24 mouse cellular contexts compared by ENCODE assay signal in genomic region chr3:111386745-111387144, GRCm38 (mm10).
A peak's percentile ranks its signal among the peaks of the same experiment; 100 is the strongest.
DNase-seq lines count a peak whose midpoint lies in the region; ATAC-seq and TF ChIP-seq lines count a peak whose summit lies in the region.
"Had no signal": no experiment of that assay in that cellular context is flagged by ENCODE, and none has a peak within 500 bp of the region (broad histone marks: within the 10 kb centered on the region; RNA-seq: fewer than 3 reads in every experiment).

No protein-coding gene starts in this region.

- no peak for TF ChIP-seq CTCF in forebrain, postnatal 0 days (IDR thresholded peaks at IDR 0.05; ENCODE audit: low read depth)

- H3K27ac ChIP-seq in forebrain, embryonic 13.5 days = no peak overlapping the region
- no peak overlapping the region for H3K27ac ChIP-seq in forebrain, embryonic 12.5 days
- H3K27ac ChIP-seq in forebrain, embryonic 15.5 days (replicated peaks) = no peak overlapping the region
- no peak overlapping the region for H3K27ac ChIP-seq in forebrain, embryonic 10.5 days
- H3K27ac ChIP-seq in forebrain, postnatal 0 days (ENCODE audit: low read depth, low read length) = no peak overlapping the region
- H3K27ac ChIP-seq: embryonic facial prominence, embryonic 13.5 days; embryonic facial prominence, embryonic 15.5 days had no signal

- no peak for DNase-seq in forebrain, embryonic 10.5 days (ENCODE audit: extremely low spot score, low spot score)
- DNase-seq in forebrain, postnatal 0 days = peak; percentile 6
- no peak for DNase-seq in urinary bladder, postnatal 25 days (ENCODE audit: low spot score)
- DNase-seq: adrenal gland, adult 8-10 months; adrenal gland, postnatal 14 days; adrenal gland, postnatal 36 days; B cell, adult 2 months; cerebellum, adult 11 months; cerebellum, adult 18-20 months; cerebellum, adult 8-10 months; cerebellum, adult 9-11 months; cerebellum, postnatal 36 days; embryo, embryonic 11 days had no signal

- no peak overlapping the region for H3K4me3 ChIP-seq in forebrain, embryonic 13.5 days
- H3K4me3 ChIP-seq in forebrain, embryonic 12.5 days (replicated peaks) = no peak overlapping the region
- no peak overlapping the region for H3K4me3 ChIP-seq in forebrain, embryonic 15.5 days
- no peak overlapping the region for H3K4me3 ChIP-seq in forebrain, embryonic 10.5 days
- no peak overlapping the region for H3K4me3 ChIP-seq in forebrain, postnatal 0 days (ENCODE audit: low read depth, low read length)
- H3K4me3 ChIP-seq: embryonic facial prominence, embryonic 13.5 days; embryonic facial prominence, embryonic 15.5 days; erythroblast, embryonic 14.5 days had no signal

- no peaks in the 10 kb centered on the region for H3K36me3 ChIP-seq in forebrain, embryonic 13.5 days (ENCODE audit: poor library complexity, severe bottlenecking)
- no peaks in the 10 kb centered on the region for H3K36me3 ChIP-seq in forebrain, embryonic 12.5 days (replicated peaks)
- H3K36me3 ChIP-seq in forebrain, embryonic 15.5 days = no peaks in the 10 kb centered on the region
- H3K36me3 ChIP-seq in forebrain, embryonic 10.5 days (replicated peaks) = no peaks in the 10 kb centered on the region
- H3K36me3 ChIP-seq in forebrain, postnatal 0 days (ENCODE audit: insufficient read depth) = no peaks in the 10 kb centered on the region
- H3K36me3 ChIP-seq: embryonic facial prominence, embryonic 13.5 days; embryonic facial prominence, embryonic 15.5 days; G1E had no signal

- no peak overlapping the region for H3K9ac ChIP-seq in forebrain, embryonic 13.5 days
- H3K9ac ChIP-seq in forebrain, embryonic 12.5 days = no peak overlapping the region
- no peak overlapping the region for H3K9ac ChIP-seq in forebrain, embryonic 15.5 days (replicated peaks)
- H3K9ac ChIP-seq in forebrain, postnatal 0 days = no peak overlapping the region
- H3K9ac ChIP-seq: embryonic facial prominence, embryonic 13.5 days; embryonic facial prominence, embryonic 15.5 days had no signal

- ATAC-seq in forebrain, embryonic 13.5 days = peak; percentile 65; the same call in 1 of the 2 replicates
- no peak for ATAC-seq in forebrain, embryonic 12.5 days (ENCODE audit: low FRiP score)
- peak; percentile 80; the same call in 1 of the 2 replicates for ATAC-seq in forebrain, embryonic 15.5 days (replicated peaks)
- peak; percentile 42; the same call in 1 of the 2 replicates for ATAC-seq in forebrain, postnatal 0 days
- ATAC-seq: activated CD4-positive, CD25-positive, alpha-beta regulatory T cell, adult 4 months; CD4-positive, CD25-positive, alpha-beta regulatory T cell, adult 4 months; Patski had no signal

- H3K9me3 ChIP-seq in forebrain, embryonic 13.5 days (replicated peaks) = no peaks in the 10 kb centered on the region
- no peaks in the 10 kb centered on the region for H3K9me3 ChIP-seq in forebrain, embryonic 12.5 days
- no peaks in the 10 kb centered on the region for H3K9me3 ChIP-seq in forebrain, embryonic 15.5 days
- H3K9me3 ChIP-seq in forebrain, embryonic 10.5 days = no peaks in the 10 kb centered on the region
- no peaks in the 10 kb centered on the region for H3K9me3 ChIP-seq in forebrain, postnatal 0 days (ENCODE audit: low read length)
- H3K9me3 ChIP-seq: embryonic facial prominence, embryonic 13.5 days; embryonic facial prominence, embryonic 15.5 days had no signal

- no peaks in the 10 kb centered on the region for H3K27me3 ChIP-seq in forebrain, embryonic 13.5 days
- no peaks in the 10 kb centered on the region for H3K27me3 ChIP-seq in forebrain, embryonic 12.5 days
- H3K27me3 ChIP-seq in forebrain, embryonic 15.5 days = no peaks in the 10 kb centered on the region
- H3K27me3 ChIP-seq in forebrain, embryonic 10.5 days (ENCODE audit: poor library complexity, severe bottlenecking) = no peaks in the 10 kb centered on the region
- H3K27me3 ChIP-seq in forebrain, postnatal 0 days (ENCODE audit: insufficient read depth, low read length) = no peaks in the 10 kb centered on the region
- H3K27me3 ChIP-seq: CH12.LX; embryonic facial prominence, embryonic 13.5 days; embryonic facial prominence, embryonic 15.5 days had no signal

- H3K4me1 ChIP-seq in forebrain, embryonic 13.5 days = no peaks in the 10 kb centered on the region
- H3K4me1 ChIP-seq in forebrain, embryonic 12.5 days = no peaks in the 10 kb centered on the region
- no peaks in the 10 kb centered on the region for H3K4me1 ChIP-seq in forebrain, embryonic 15.5 days
- no peaks in the 10 kb centered on the region for H3K4me1 ChIP-seq in forebrain, embryonic 10.5 days
- no peaks in the 10 kb centered on the region for H3K4me1 ChIP-seq in forebrain, postnatal 0 days (ENCODE audit: insufficient read depth)
- H3K4me1 ChIP-seq: embryonic facial prominence, embryonic 13.5 days; embryonic facial prominence, embryonic 15.5 days had no signal

- H3K4me2 ChIP-seq in forebrain, embryonic 13.5 days = no peak overlapping the region
- no peak overlapping the region for H3K4me2 ChIP-seq in forebrain, embryonic 12.5 days
- no peak overlapping the region for H3K4me2 ChIP-seq in forebrain, embryonic 15.5 days (replicated peaks)
- no peak overlapping the region for H3K4me2 ChIP-seq in forebrain, postnatal 0 days (ENCODE audit: low read depth)
- H3K4me2 ChIP-seq: embryonic facial prominence, embryonic 13.5 days; embryonic facial prominence, embryonic 15.5 days had no signal

- 85% methylated on average over 1 of the region's 1 CpGs for WGBS in forebrain, embryonic 13.5 days
- 89% methylated on average over 1 of the region's 1 CpGs for WGBS in forebrain, embryonic 12.5 days
- WGBS in forebrain, embryonic 15.5 days = 49% methylated on average over 1 of the region's 1 CpGs
- WGBS in forebrain, embryonic 10.5 days = 85% methylated on average over 1 of the region's 1 CpGs
- 46% methylated on average over 1 of the region's 1 CpGs for WGBS in forebrain, postnatal 0 days
